Mouse (Mus musculus): ENCODE data around the gene Cog5. TPM values are rescaled to one million over a fixed set of nuclear protein-coding genes. Genes with fewer than 3 reads are reported as not detected.

Cog5 gene
- polyA plus RNA-seq, 1 experiment from 2014 or later = 41.1 TPM

GRCm38 (mm10) chr12:31920464-31921405 is 266.1 kb downstream of the Cog5 start:
- Histone ChIP-seq H3K4me3 (ENCODE audit: low read depth, low read length) (no peak overlapping the region), H3K9me3 (ENCODE audit: control insufficient read depth, low read length) (no peaks in the 10 kb centered on the region), H3K27me3 (ENCODE audit: control insufficient read depth, insufficient read depth, low read length) (no peaks in the 10 kb centered on the region), H3K4me2 (replicated peaks; ENCODE audit: low read depth, low read length) (no peak overlapping the region), H3K27ac (ENCODE audit: low read depth, low read length) (no peak overlapping the region), H3K4me1 (replicated peaks; ENCODE audit: control insufficient read depth, insufficient read depth, low read length) (no peaks in the 10 kb centered on the region), H3K36me3 (ENCODE audit: control insufficient read depth, insufficient read depth, low read length) (no peaks in the 10 kb centered on the region; the same call in 1 of the 2 replicates), H3K9ac (ENCODE audit: low read depth, low read length) (no peak overlapping the region)
- no peak for ATAC-seq (ENCODE audit: low FRiP score)
- DNase-seq (ENCODE audit: low spot score) = no peak
- 80% methylated on average over 18 of the region's 18 CpGs for WGBS

GRCm38 (mm10) chr12:31924135-31924534 is 269.5 kb downstream of the Cog5 start:
- no peak overlapping the region for H3K4me2 ChIP-seq (replicated peaks; ENCODE audit: low read depth, low read length)
- H3K4me3 ChIP-seq (ENCODE audit: low read depth, low read length) = no peak overlapping the region
- H3K9me3 ChIP-seq (ENCODE audit: control insufficient read depth, low read length) = no peaks in the 10 kb centered on the region
- DNase-seq (ENCODE audit: low spot score) = no peak
- no peak overlapping the region for H3K27ac ChIP-seq (ENCODE audit: low read depth, low read length)
- H3K9ac ChIP-seq (ENCODE audit: low read depth, low read length) = no peak overlapping the region
- no peaks in the 10 kb centered on the region for H3K27me3 ChIP-seq (ENCODE audit: control insufficient read depth, insufficient read depth, low read length)
- ATAC-seq (ENCODE audit: low FRiP score) = no peak
- 93% methylated on average over 3 of the region's 3 CpGs for WGBS
- H3K36me3 ChIP-seq (ENCODE audit: control insufficient read depth, insufficient read depth, low read length) = no peaks in the 10 kb centered on the region; the same call in 1 of the 2 replicates
- no peaks in the 10 kb centered on the region for H3K4me1 ChIP-seq (replicated peaks; ENCODE audit: control insufficient read depth, insufficient read depth, low read length)

- no peak overlapping the region for H3K27ac ChIP-seq (ENCODE audit: low read depth, low read length)
- H3K4me3 ChIP-seq (ENCODE audit: low read depth, low read length) = no peak overlapping the region
- H3K36me3 ChIP-seq (ENCODE audit: control insufficient read depth, insufficient read depth, low read length) = no peaks in the 10 kb centered on the region; the same call in 1 of the 2 replicates
- no peaks in the 10 kb centered on the region for H3K9me3 ChIP-seq (ENCODE audit: control insufficient read depth, low read length)
- 89% methylated on average over 6 of the region's 6 CpGs for WGBS
- no peak overlapping the region for H3K4me2 ChIP-seq (replicated peaks; ENCODE audit: low read depth, low read length)
- no peak overlapping the region for H3K9ac ChIP-seq (ENCODE audit: low read depth, low read length)
- H3K27me3 ChIP-seq (ENCODE audit: control insufficient read depth, insufficient read depth, low read length) = no peaks in the 10 kb centered on the region
- ATAC-seq (ENCODE audit: low FRiP score) = no peak
- no peak for DNase-seq (ENCODE audit: low spot score)
- H3K4me1 ChIP-seq (replicated peaks; ENCODE audit: control insufficient read depth, insufficient read depth, low read length) = no peaks in the 10 kb centered on the region
Measured at GRCm38 (mm10) chr12:31925343-31925742, 270.7 kb downstream of the Cog5 start.

- Histone ChIP-seq H3K9ac (ENCODE audit: low read depth, low read length) (no peak overlapping the region), H3K4me3 (ENCODE audit: low read depth, low read length) (no peak overlapping the region), H3K27ac (ENCODE audit: low read depth, low read length) (no peak overlapping the region), H3K27me3 (ENCODE audit: control insufficient read depth, insufficient read depth, low read length) (no peaks in the 10 kb centered on the region), H3K4me1 (replicated peaks; ENCODE audit: control insufficient read depth, insufficient read depth, low read length) (no peaks in the 10 kb centered on the region), H3K4me2 (replicated peaks; ENCODE audit: low read depth, low read length) (no peak overlapping the region), H3K9me3 (ENCODE audit: control insufficient read depth, low read length) (no peaks in the 10 kb centered on the region), H3K36me3 (ENCODE audit: control insufficient read depth, insufficient read depth, low read length) (peaks cover 3% of the 10 kb centered on the region; the same call in 1 of the 2 replicates)
- WGBS = 56% methylated on average over 4 of the region's 4 CpGs
- peak; percentile 78 for DNase-seq (ENCODE audit: low spot score)
- ATAC-seq (ENCODE audit: low FRiP score) = peak; percentile 80
Measured at GRCm38 (mm10) chr12:31926661-31927061, 272.0 kb downstream of the Cog5 start.

- Histone ChIP-seq H3K27ac (ENCODE audit: low read depth, low read length) (no peak overlapping the region), H3K36me3 (ENCODE audit: control insufficient read depth, insufficient read depth, low read length) (peaks cover 3% of the 10 kb centered on the region; the same call in 1 of the 2 replicates)
- no peak for ATAC-seq (ENCODE audit: low FRiP score)
Measured at GRCm38 (mm10) chr12:31928498-31928897, 273.8 kb downstream of the Cog5 start.

GRCm38 (mm10) chr12:31931818-31932217 is 277.1 kb downstream of the Cog5 start:
- ATAC-seq (ENCODE audit: low FRiP score) = no peak
- DNase-seq (ENCODE audit: low spot score) = no peak
- Histone ChIP-seq H3K27ac (ENCODE audit: low read depth, low read length) (no peak overlapping the region), H3K36me3 (ENCODE audit: control insufficient read depth, insufficient read depth, low read length) (0 out of 2 replicates have a peak, but pooled peaks cover 3% of the 10 kb centered on the region), H3K4me1 (replicated peaks; ENCODE audit: control insufficient read depth, insufficient read depth, low read length) (no peaks in the 10 kb centered on the region), H3K4me2 (replicated peaks; ENCODE audit: low read depth, low read length) (no peak overlapping the region), H3K4me3 (ENCODE audit: low read depth, low read length) (no peak overlapping the region), H3K9ac (ENCODE audit: low read depth, low read length) (no peak overlapping the region), H3K9me3 (ENCODE audit: control insufficient read depth, low read length) (no peaks in the 10 kb centered on the region), H3K27me3 (ENCODE audit: control insufficient read depth, insufficient read depth, low read length) (no peaks in the 10 kb centered on the region)
- WGBS = 95% methylated on average over 3 of the region's 3 CpGs

More at GRCm38 (mm10) chr12:31928498-31928897, 273.8 kb downstream of the Cog5 start:
- no peaks in the 10 kb centered on the region for H3K4me1 ChIP-seq (replicated peaks; ENCODE audit: control insufficient read depth, insufficient read depth, low read length)
- H3K27me3 ChIP-seq (ENCODE audit: control insufficient read depth, insufficient read depth, low read length) = no peaks in the 10 kb centered on the region
- H3K9ac ChIP-seq (ENCODE audit: low read depth, low read length) = no peak overlapping the region
- H3K4me2 ChIP-seq (replicated peaks; ENCODE audit: low read depth, low read length) = no peak overlapping the region
- H3K9me3 ChIP-seq (ENCODE audit: control insufficient read depth, low read length) = no peaks in the 10 kb centered on the region
- DNase-seq (ENCODE audit: low spot score) = no peak
- H3K4me3 ChIP-seq (ENCODE audit: low read depth, low read length) = no peak overlapping the region
- 89% methylated on average over 3 of the region's 3 CpGs for WGBS

GRCm38 (mm10) chr12:31936657-31937300 is 282.1 kb downstream of the Cog5 start:
- Histone ChIP-seq H3K36me3 (ENCODE audit: control insufficient read depth, insufficient read depth, low read length) (0 out of 2 replicates have a peak, but pooled peaks cover 7% of the 10 kb centered on the region), H3K4me1 (replicated peaks; ENCODE audit: control insufficient read depth, insufficient read depth, low read length) (no peaks in the 10 kb centered on the region), H3K9ac (ENCODE audit: low read depth, low read length) (no peak overlapping the region), H3K27ac (ENCODE audit: low read depth, low read length) (no peak overlapping the region), H3K27me3 (ENCODE audit: control insufficient read depth, insufficient read depth, low read length) (no peaks in the 10 kb centered on the region), H3K9me3 (ENCODE audit: control insufficient read depth, low read length) (no peaks in the 10 kb centered on the region), H3K4me2 (replicated peaks; ENCODE audit: low read depth, low read length) (no peak overlapping the region), H3K4me3 (ENCODE audit: low read depth, low read length) (no peak overlapping the region)
- DNase-seq (ENCODE audit: low spot score) (no peak), ATAC-seq (ENCODE audit: low FRiP score) (no peak)
- WGBS = 46% methylated on average over 6 of the region's 6 CpGs

- 87% methylated on average over 3 of the region's 3 CpGs for WGBS
- H3K4me2 ChIP-seq (replicated peaks; ENCODE audit: low read depth, low read length) = no peak overlapping the region
- ATAC-seq (ENCODE audit: low FRiP score) = no peak
Measured at GRCm38 (mm10) chr12:31937613-31938012, 282.9 kb downstream of the Cog5 start.

More at GRCm38 (mm10) chr12:31937613-31938012, 282.9 kb downstream of the Cog5 start:
- no peak overlapping the region for H3K27ac ChIP-seq (ENCODE audit: low read depth, low read length)
- H3K27me3 ChIP-seq (ENCODE audit: control insufficient read depth, insufficient read depth, low read length) = no peaks in the 10 kb centered on the region
- H3K36me3 ChIP-seq (ENCODE audit: control insufficient read depth, insufficient read depth, low read length) = 0 out of 2 replicates have a peak, but pooled peaks cover 7% of the 10 kb centered on the region
- no peak overlapping the region for H3K4me3 ChIP-seq (ENCODE audit: low read depth, low read length)
- no peaks in the 10 kb centered on the region for H3K4me1 ChIP-seq (replicated peaks; ENCODE audit: control insufficient read depth, insufficient read depth, low read length)
- H3K9ac ChIP-seq (ENCODE audit: low read depth, low read length) = no peak overlapping the region
- no peak for DNase-seq (ENCODE audit: low spot score)
- H3K9me3 ChIP-seq (ENCODE audit: control insufficient read depth, low read length) = no peaks in the 10 kb centered on the region
